Mouse (Mus musculus): Measurements from ENCODE around the gene Dlg2.

Gene Dlg2

GRCm38 (mm10) chr7:92164875-92165518 lies 1688.5 kb downstream of the Dlg2 start:
- DNase-seq (ENCODE audit: inconsistent ontology term): no peak

GRCm38 (mm10) chr7:92180029-92180428 lies 1703.6 kb downstream of the Dlg2 start:
- DNase-seq (ENCODE audit: inconsistent ontology term): no peak

GRCm38 (mm10) chr7:92180591-92181587 lies 1704.4 kb downstream of the Dlg2 start:
- peak; percentile 66 for DNase-seq (ENCODE audit: inconsistent ontology term)

- peak; percentile 33 for DNase-seq (ENCODE audit: inconsistent ontology term)
Measured at GRCm38 (mm10) chr7:92181959-92182612, 1705.6 kb downstream of the Dlg2 start.

- DNase-seq (ENCODE audit: inconsistent ontology term): no peak
Measured at GRCm38 (mm10) chr7:92184371-92185059, 1708.0 kb downstream of the Dlg2 start.

GRCm38 (mm10) chr7:92186341-92186740 lies 1709.9 kb downstream of the Dlg2 start:
- peak; percentile 12 for DNase-seq (ENCODE audit: inconsistent ontology term)

- DNase-seq (ENCODE audit: inconsistent ontology term): peak; percentile 78
Measured at GRCm38 (mm10) chr7:92189149-92189548, 1712.7 kb downstream of the Dlg2 start.

GRCm38 (mm10) chr7:92196004-92196403 lies 1719.5 kb downstream of the Dlg2 start:
- DNase-seq (ENCODE audit: inconsistent ontology term): no peak

GRCm38 (mm10) chr7:92197621-92198020 lies 1721.1 kb downstream of the Dlg2 start:
- no peak for DNase-seq (ENCODE audit: inconsistent ontology term)

GRCm38 (mm10) chr7:92199131-92199530 lies 1722.7 kb downstream of the Dlg2 start:
- no peak for DNase-seq (ENCODE audit: inconsistent ontology term)

- DNase-seq (ENCODE audit: inconsistent ontology term): no peak
Measured at GRCm38 (mm10) chr7:92210701-92211100, 1734.2 kb downstream of the Dlg2 start.

- DNase-seq (ENCODE audit: inconsistent ontology term): no peak
Measured at GRCm38 (mm10) chr7:92213751-92214150, 1737.3 kb downstream of the Dlg2 start.

- no peak for DNase-seq (ENCODE audit: inconsistent ontology term)
Measured at GRCm38 (mm10) chr7:92218171-92218570, 1741.7 kb downstream of the Dlg2 start.

- DNase-seq (ENCODE audit: inconsistent ontology term): no peak
Measured at GRCm38 (mm10) chr7:92220619-92221018, 1744.1 kb downstream of the Dlg2 start.

GRCm38 (mm10) chr7:92234476-92235202 lies 1758.2 kb downstream of the Dlg2 start:
- DNase-seq (ENCODE audit: inconsistent ontology term): no peak

- DNase-seq (ENCODE audit: inconsistent ontology term): peak; percentile 6
Measured at GRCm38 (mm10) chr7:92235541-92236031, 1759.1 kb downstream of the Dlg2 start.

GRCm38 (mm10) chr7:92240908-92241307 lies 1764.4 kb downstream of the Dlg2 start:
- no peak for DNase-seq (ENCODE audit: inconsistent ontology term)

- DNase-seq (ENCODE audit: inconsistent ontology term): no peak
Measured at GRCm38 (mm10) chr7:92247594-92247993, 1771.1 kb downstream of the Dlg2 start.

GRCm38 (mm10) chr7:92248619-92249018 lies 1772.1 kb downstream of the Dlg2 start:
- no peak for DNase-seq (ENCODE audit: inconsistent ontology term)

- no peak for DNase-seq (ENCODE audit: inconsistent ontology term)
Measured at GRCm38 (mm10) chr7:92258148-92258547, 1781.7 kb downstream of the Dlg2 start.

- no peak for DNase-seq (ENCODE audit: inconsistent ontology term)
Measured at GRCm38 (mm10) chr7:92258701-92259100, 1782.2 kb downstream of the Dlg2 start.

All from Muller cell, postnatal 12 days (primary cell).